ENCODE assay signal across 37 mouse cellular contexts in genomic region chr10:61172496-61172895, GRCm38 (mm10). TPM values are rescaled to one million over a fixed set of nuclear protein-coding genes. Genes with fewer than 3 reads are reported as not detected.
DNase-seq lines count a peak whose midpoint lies in the region; ATAC-seq and TF ChIP-seq lines count a peak whose summit lies in the region.
"Had no signal": no experiment of that assay in that cellular context is flagged by ENCODE, and none has a peak within 500 bp of the region (broad histone marks: within the 10 kb centered on the region; RNA-seq: fewer than 3 reads in every experiment).

No protein-coding gene starts in this region.

- H3K4me3 ChIP-seq in layer of hippocampus, adult 2 months = no peak overlapping the region
- no peak overlapping the region for H3K4me3 ChIP-seq in ES-Bruce4 (ENCODE audit: low read depth, low read length)
- H3K4me3 ChIP-seq in kidney, embryonic 16.5 days (ENCODE audit: low read length) = no peak overlapping the region
- no peak overlapping the region for H3K4me3 ChIP-seq in heart, adult 2 months
- H3K4me3 ChIP-seq: embryonic facial prominence, embryonic 13.5 days; erythroblast, embryonic 14.5 days; forebrain, embryonic 12.5 days; heart, embryonic 15.5 days; midbrain, embryonic 12.5 days had no signal

- H3K4me2 ChIP-seq in kidney, embryonic 16.5 days (replicated peaks; ENCODE audit: low read depth, low read length) = no peak overlapping the region
- H3K4me2 ChIP-seq: embryonic facial prominence, embryonic 13.5 days; forebrain, embryonic 12.5 days; heart, embryonic 15.5 days; hindbrain, embryonic 14.5 days; midbrain, embryonic 12.5 days had no signal

- peak; percentile 25 for DNase-seq in cerebellum, adult 11-12 months
- DNase-seq in cerebellum, adult 18-20 months = no peak
- DNase-seq in layer of hippocampus, adult 2 months (ENCODE audit: low spot score in 2 of 2) = no peak
- DNase-seq in layer of hippocampus, adult 9-10 months (ENCODE audit: low spot score) = no peak
- peak; percentile 26 for DNase-seq in brain, adult 2 months (ENCODE audit: low read depth, low spot score)
- DNase-seq in heart, adult 2 months = no peak
- DNase-seq: adrenal gland, postnatal 36 days; cerebellum, postnatal 36 days; embryo, embryonic 11 days; gastrocnemius, postnatal 36 days; heart, postnatal 36 days; kidney, adult 8-10 months; kidney, postnatal 14 days; layer of hippocampus, postnatal 36 days; lung, adult 18-20 months; lung, postnatal 14 days; right cerebral cortex, postnatal 14 days; spleen, adult 18-20 months; thymus, adult 2 months; thymus, postnatal 4 days had no signal

- H3K4me1 ChIP-seq in ES-Bruce4 (ENCODE audit: control insufficient read depth, insufficient read depth, low read length) = no peaks in the 10 kb centered on the region
- no peaks in the 10 kb centered on the region for H3K4me1 ChIP-seq in kidney, embryonic 16.5 days (ENCODE audit: insufficient read depth, low read length)
- H3K4me1 ChIP-seq in heart, adult 2 months (ENCODE audit: control insufficient read depth, insufficient read depth, low read length) = peaks cover 2% of the 10 kb centered on the region; the same call in 1 of the 2 replicates

- no peak for ATAC-seq in kidney, embryonic 16.5 days (ENCODE audit: low FRiP score, low TSS enrichment)
- ATAC-seq: CD4-positive, CD25-positive, alpha-beta regulatory T cell, adult 4 months had no signal

- H3K36me3 ChIP-seq in ES-Bruce4 (ENCODE audit: control insufficient read depth, insufficient read depth, low read length, poor library complexity, severe bottlenecking) = no peaks in the 10 kb centered on the region
- H3K36me3 ChIP-seq in kidney, embryonic 16.5 days (ENCODE audit: insufficient read depth, low read length) = no peaks in the 10 kb centered on the region
- H3K36me3 ChIP-seq in heart, adult 2 months (ENCODE audit: control insufficient read depth, insufficient read depth, low read length) = no peaks in the 10 kb centered on the region; the same call in 1 of the 2 replicates
- H3K36me3 ChIP-seq: embryonic facial prominence, embryonic 13.5 days; forebrain, embryonic 12.5 days; heart, embryonic 15.5 days; midbrain, embryonic 12.5 days had no signal

- 83% methylated on average over 4 of the region's 4 CpGs for WGBS in kidney, embryonic 16.5 days
- 77% methylated on average over 4 of the region's 4 CpGs for WGBS in heart, adult 2 months

- no peaks in the 10 kb centered on the region for H3K79me2 ChIP-seq in heart, adult 2 months (replicated peaks; ENCODE audit: control insufficient read depth, insufficient read depth, low read length)

- TF ChIP-seq CTCF in layer of hippocampus, adult 2 months (conservative IDR thresholded peaks at IDR 0.05) = peak; percentile 56
- TF ChIP-seq CTCF in ES-Bruce4 (IDR thresholded peaks at IDR 0.05; ENCODE audit: low read depth, low read length) = peak; percentile 17
- TF ChIP-seq CTCF in heart, adult 2 months (IDR thresholded peaks at IDR 0.05) = no peak

- intact Hi-C loops in heart, adult 2 months (cut with DNase I) = no loop called here

- no peak for TF ChIP-seq POLR2A in ES-Bruce4 (IDR thresholded peaks at IDR 0.05; ENCODE audit: insufficient read depth, low read length)
- no peak for TF ChIP-seq POLR2A in heart, adult 2 months (IDR thresholded peaks at IDR 0.05; ENCODE audit: insufficient read depth, low read depth, low read length)

- no peak overlapping the region for H3K9ac ChIP-seq in ES-Bruce4 (ENCODE audit: low read depth, poor library complexity, severe bottlenecking)
- H3K9ac ChIP-seq in kidney, embryonic 16.5 days (replicated peaks; ENCODE audit: low read length) = no peak overlapping the region
- H3K9ac ChIP-seq in heart, adult 2 months (ENCODE audit: low read depth, low read length) = no peak overlapping the region
- H3K9ac ChIP-seq: embryonic facial prominence, embryonic 13.5 days; forebrain, embryonic 12.5 days; heart, embryonic 15.5 days; hindbrain, embryonic 14.5 days; midbrain, embryonic 12.5 days had no signal

- H3K27me3 ChIP-seq in ES-Bruce4 (ENCODE audit: control insufficient read depth, insufficient read depth, low read length, poor library complexity, severe bottlenecking) = no peaks in the 10 kb centered on the region
- no peaks in the 10 kb centered on the region for H3K27me3 ChIP-seq in kidney, embryonic 16.5 days (ENCODE audit: insufficient read depth, low read length)
- no peaks in the 10 kb centered on the region for H3K27me3 ChIP-seq in heart, adult 2 months (ENCODE audit: control insufficient read depth, insufficient read depth, low read length)

- H3K27ac ChIP-seq in layer of hippocampus, adult 2 months = no peak overlapping the region
- no peak overlapping the region for H3K27ac ChIP-seq in ES-Bruce4 (ENCODE audit: insufficient read depth, low read length)
- no peak overlapping the region for H3K27ac ChIP-seq in kidney, embryonic 16.5 days (ENCODE audit: low read length)
- no peak overlapping the region for H3K27ac ChIP-seq in heart, adult 2 months
- H3K27ac ChIP-seq: embryonic facial prominence, embryonic 13.5 days; forebrain, embryonic 12.5 days; heart, embryonic 15.5 days; hindbrain, embryonic 14.5 days; midbrain, embryonic 12.5 days had no signal

- no peaks in the 10 kb centered on the region for H3K9me3 ChIP-seq in ES-Bruce4 (replicated peaks; ENCODE audit: control insufficient read depth, insufficient read depth, low read length, poor library complexity, severe bottlenecking)
- H3K9me3 ChIP-seq in kidney, embryonic 16.5 days (ENCODE audit: low read length) = no peaks in the 10 kb centered on the region
- H3K9me3 ChIP-seq: embryonic facial prominence, embryonic 13.5 days; forebrain, embryonic 12.5 days; heart, embryonic 15.5 days; midbrain, embryonic 12.5 days had no signal

- TF ChIP-seq EP300 in ES-Bruce4 (IDR thresholded peaks at IDR 0.05; ENCODE audit: insufficient read depth, low read depth, low read length) = no peak
- TF ChIP-seq EP300 in heart, adult 2 months (IDR thresholded peaks at IDR 0.05; ENCODE audit: insufficient read depth, low read depth, low read length) = no peak

RNA-seq across cellular contexts. Expression of gene Tbata, which starts 0.7 kb away (rescaled TPM):
- 10 to 100 TPM in 1 of 2 experiments, 1 to 10 TPM in 1; 8.5 to 10.6 TPM for total RNA-seq in layer of hippocampus, adult 2 months (2021)
- polyA plus RNA-seq in ES-Bruce4 (2011; ENCODE audit: insufficient read depth, insufficient read length, low read depth, missing spikeins) = not detected in 2 replicates
- 0.24 TPM in 1 of 2 replicates, not detected in the other for polyA plus RNA-seq in kidney, embryonic 16.5 days (2015; fragmentation: Nextera tagmentation; extraction: Ambion mirVana)
- total RNA-seq in heart, adult 2 months (2021) = not detected
- polyA plus RNA-seq in heart, adult 2 months (2012; rRNA removed) = 0.32 and 0.45 TPM in 2 replicates
- total RNA-seq: adrenal gland, adult 18-20 months; adrenal gland, postnatal 36 days; heart, postnatal 36 days; liver, adult 2 months; megakaryocyte, adult 5-6 weeks; monocyte, adult 5-6 weeks had no signal
- polyA plus RNA-seq: CD4-positive, CD25-positive, alpha-beta regulatory T cell, adult 4 months; embryonic facial prominence, embryonic 13.5 days; erythroblast, embryonic 14.5 days; hindbrain, embryonic 14.5 days; intestine, embryonic 14.5 days; limb, embryonic 11.5 days; liver, adult 2 months; midbrain, embryonic 12.5 days; neural tube, embryonic 11.5 days; stomach, embryonic 14.5 days had no signal

RNA-seq across cellular contexts. Expression of gene Sgpl1, which starts 25.0 kb away (rescaled TPM):
- 10 to 100 TPM; 25.5 to 25.8 TPM for total RNA-seq in layer of hippocampus, adult 2 months (2021)
- polyA plus RNA-seq in ES-Bruce4 (2011; ENCODE audit: insufficient read depth, insufficient read length, low read depth, missing spikeins) = 67.6 and 73.7 TPM in 2 replicates
- 75.9 and 76.5 TPM in 2 replicates for polyA plus RNA-seq in kidney, embryonic 16.5 days (2015; fragmentation: Nextera tagmentation; extraction: Ambion mirVana)
- 10 to 100 TPM; 13.2 to 16.7 TPM for total RNA-seq in heart, adult 2 months (2021)
- polyA plus RNA-seq in heart, adult 2 months (2012; rRNA removed) = 13.2 and 18.2 TPM in 2 replicates

Comparison
In these comparisons a context has a peak if more than half of its experiments do, and no peak if none do; other contexts are left out.
1. DNase-seq: peak in cerebellum, adult 11-12 months (single experiment) and brain, adult 2 months (single experiment); none in cerebellum, adult 18-20 months (0 of 2), layer of hippocampus, adult 2 months (0 of 2), layer of hippocampus, adult 9-10 months (single experiment) and heart, adult 2 months (0 of 2).